Mouse (Mus musculus): ENCODE data around the gene Fgf15. TPM values are rescaled to one million over a fixed set of nuclear protein-coding genes. Genes with fewer than 3 reads are reported as not detected.

Gene Fgf15
- polyA plus RNA-seq, 1 experiment from 2014 or later = 0.11 TPM

DNA sequence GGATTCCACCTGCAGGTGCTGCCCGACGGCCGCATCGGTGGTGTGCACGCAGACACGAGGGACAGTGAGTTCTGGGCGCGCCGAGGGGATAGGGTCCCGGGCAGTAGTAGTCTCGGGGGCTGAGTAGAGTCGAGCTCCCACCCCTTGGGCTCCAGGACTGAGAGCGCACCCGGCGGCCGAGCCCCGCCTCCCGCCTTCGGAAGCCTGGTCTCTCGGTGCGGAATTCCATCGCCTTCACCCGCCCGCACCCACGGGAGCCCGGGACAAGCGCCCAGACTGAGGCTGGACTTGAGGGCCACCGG is 34.6 kb upstream of the Fgf15 start:
- Histone ChIP-seq H3K27ac (ENCODE audit: low read depth, low read length) (no peak overlapping the region), H3K27me3 (ENCODE audit: control insufficient read depth, insufficient read depth, low read length) (peaks cover 80% of the 10 kb centered on the region), H3K4me2 (peak overlapping the region; percentile 40), H3K9ac (ENCODE audit: low read depth, low read length) (no peak overlapping the region), H3K4me1 (ENCODE audit: control insufficient read depth, insufficient read depth, low read length) (peaks cover 8% of the 10 kb centered on the region), H3K36me3 (ENCODE audit: control insufficient read depth, insufficient read depth, low read length) (no peaks in the 10 kb centered on the region), H3K9me3 (replicated peaks; ENCODE audit: control insufficient read depth, low read length) (no peaks in the 10 kb centered on the region), H3K4me3 (ENCODE audit: low read depth, low read length) (peak overlapping the region; percentile 31)
- ATAC-seq (replicated peaks; ENCODE audit: insufficient number of reproducible peaks, low FRiP score, low TSS enrichment) = no peak
- whole genome bisulfite sequencing (ENCODE audit: insufficient replicate concordance) = 1% methylated on average over 28 of the region's 28 CpGs

DNA sequence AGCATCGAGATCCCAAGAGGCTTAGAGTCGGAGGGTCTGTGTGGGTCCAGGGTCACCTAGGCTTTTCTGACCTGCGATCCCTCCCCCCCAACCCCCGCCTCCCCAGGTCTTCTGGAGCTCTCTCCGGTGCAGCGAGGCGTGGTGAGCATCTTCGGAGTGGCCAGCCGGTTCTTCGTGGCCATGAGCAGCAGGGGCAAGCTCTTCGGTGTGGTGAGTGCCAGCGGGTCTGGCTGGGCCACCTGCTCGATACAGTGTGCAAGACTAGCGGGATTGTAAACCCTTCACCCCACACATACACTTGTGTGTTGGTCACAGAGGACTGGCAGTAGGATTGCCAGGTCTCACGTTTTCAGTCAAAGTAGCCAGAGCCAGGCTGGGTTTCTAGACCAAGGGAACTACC is 34.2 kb upstream of the Fgf15 start:
- ATAC-seq (replicated peaks; ENCODE audit: insufficient number of reproducible peaks, low FRiP score, low TSS enrichment) = no peak
- Histone ChIP-seq H3K9ac (ENCODE audit: low read depth, low read length) (no peak overlapping the region), H3K9me3 (replicated peaks; ENCODE audit: control insufficient read depth, low read length) (no peaks in the 10 kb centered on the region), H3K36me3 (ENCODE audit: control insufficient read depth, insufficient read depth, low read length) (no peaks in the 10 kb centered on the region), H3K27me3 (ENCODE audit: control insufficient read depth, insufficient read depth, low read length) (peaks cover 80% of the 10 kb centered on the region), H3K4me2 (peak overlapping the region; percentile 40), H3K4me3 (ENCODE audit: low read depth, low read length) (peak overlapping the region; percentile 31; the same call in 1 of the 2 replicates), H3K4me1 (ENCODE audit: control insufficient read depth, insufficient read depth, low read length) (peaks cover 8% of the 10 kb centered on the region), H3K27ac (ENCODE audit: low read depth, low read length) (no peak overlapping the region)
- 3% methylated on average over 15 of the region's 15 CpGs for WGBS (ENCODE audit: insufficient replicate concordance)

DNA sequence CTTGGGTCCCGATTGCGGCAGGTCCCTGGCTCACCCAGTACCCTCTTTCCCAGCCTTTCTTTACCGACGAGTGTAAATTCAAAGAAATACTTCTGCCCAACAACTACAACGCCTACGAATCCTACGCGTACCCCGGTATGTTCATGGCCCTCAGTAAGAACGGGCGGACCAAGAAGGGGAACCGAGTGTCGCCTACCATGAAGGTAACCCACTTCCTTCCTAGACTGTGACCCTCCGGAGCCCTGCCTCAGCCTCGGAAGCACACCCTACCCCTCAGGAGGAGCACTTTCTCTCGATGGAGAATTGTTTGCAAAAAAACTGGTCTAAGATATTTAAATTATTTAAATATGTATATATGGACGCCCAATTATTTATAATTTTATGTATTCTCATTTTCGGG is 33.6 kb upstream of the Fgf15 start:
- 3% methylated on average over 18 of the region's 18 CpGs for WGBS (ENCODE audit: insufficient replicate concordance)
- Histone ChIP-seq H3K9me3 (replicated peaks; ENCODE audit: control insufficient read depth, low read length) (no peaks in the 10 kb centered on the region), H3K9ac (ENCODE audit: low read depth, low read length) (no peak overlapping the region), H3K4me3 (ENCODE audit: low read depth, low read length) (no peak overlapping the region), H3K27ac (ENCODE audit: low read depth, low read length) (no peak overlapping the region), H3K4me2 (no peak overlapping the region), H3K36me3 (ENCODE audit: control insufficient read depth, insufficient read depth, low read length) (no peaks in the 10 kb centered on the region), H3K4me1 (ENCODE audit: control insufficient read depth, insufficient read depth, low read length) (peaks cover 8% of the 10 kb centered on the region), H3K27me3 (ENCODE audit: control insufficient read depth, insufficient read depth, low read length) (peaks cover 86% of the 10 kb centered on the region)
- ATAC-seq (replicated peaks; ENCODE audit: insufficient number of reproducible peaks, low FRiP score, low TSS enrichment) = no peak

DNA sequence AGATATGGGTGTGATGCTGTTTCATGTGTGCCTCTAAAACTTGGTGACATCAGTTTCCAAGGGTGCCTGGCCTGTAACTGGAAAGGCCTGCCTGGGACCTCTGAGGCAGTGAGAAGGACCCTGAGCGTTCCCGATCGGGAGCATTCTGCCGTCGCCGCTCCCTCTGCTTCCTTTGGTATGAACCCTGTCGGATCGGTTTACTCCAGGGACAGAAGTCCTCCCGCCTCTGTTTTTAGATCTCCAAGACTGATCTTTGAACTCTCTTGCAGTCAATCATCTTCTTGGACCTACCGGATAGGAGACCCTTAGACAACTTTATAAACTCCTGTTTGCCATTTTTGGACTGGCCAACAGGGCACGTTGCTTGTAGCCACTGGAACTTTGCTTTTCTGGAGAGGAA is 33.1 kb upstream of the Fgf15 start:
- WGBS (ENCODE audit: insufficient replicate concordance) = 2% methylated on average over 11 of the region's 11 CpGs
- no peak overlapping the region for H3K4me3 ChIP-seq (ENCODE audit: low read depth, low read length)
- no peaks in the 10 kb centered on the region for H3K9me3 ChIP-seq (replicated peaks; ENCODE audit: control insufficient read depth, low read length)
- H3K4me2 ChIP-seq = no peak overlapping the region
- H3K4me1 ChIP-seq (ENCODE audit: control insufficient read depth, insufficient read depth, low read length) = peaks cover 8% of the 10 kb centered on the region
- H3K36me3 ChIP-seq (ENCODE audit: control insufficient read depth, insufficient read depth, low read length) = no peaks in the 10 kb centered on the region
- no peak overlapping the region for H3K9ac ChIP-seq (ENCODE audit: low read depth, low read length)
- peaks cover 83% of the 10 kb centered on the region for H3K27me3 ChIP-seq (ENCODE audit: control insufficient read depth, insufficient read depth, low read length)
- H3K27ac ChIP-seq (ENCODE audit: low read depth, low read length) = no peak overlapping the region
- no peak for ATAC-seq (replicated peaks; ENCODE audit: insufficient number of reproducible peaks, low FRiP score, low TSS enrichment)

DNA sequence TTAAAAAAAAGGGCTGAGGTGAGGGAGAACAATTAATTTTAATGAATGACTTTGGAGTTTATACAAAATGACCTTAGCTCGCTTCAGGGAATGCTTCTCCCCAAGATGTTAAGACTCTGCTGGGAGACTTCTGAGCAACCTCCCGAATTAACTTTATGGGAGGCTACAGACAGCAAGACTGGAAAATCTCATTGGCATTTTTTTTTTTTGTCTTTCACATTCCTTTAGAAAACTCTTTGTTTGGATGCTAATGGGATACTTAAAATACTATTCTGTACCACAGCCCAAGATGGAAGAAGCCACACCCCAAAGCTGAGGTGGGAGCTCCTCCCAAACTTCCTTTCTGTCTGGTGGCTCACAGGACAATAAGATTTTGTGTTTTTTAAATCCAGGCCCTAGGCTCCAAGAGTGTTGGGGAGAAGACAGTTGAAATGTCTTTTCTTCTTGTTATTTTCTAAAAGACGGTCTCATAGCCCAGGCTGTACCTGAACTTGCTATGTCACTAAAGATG is 32.1 kb upstream of the Fgf15 start:
- Histone ChIP-seq H3K27me3 (ENCODE audit: control insufficient read depth, insufficient read depth, low read length) (peaks cover 75% of the 10 kb centered on the region), H3K4me2 (no peak overlapping the region), H3K4me3 (ENCODE audit: low read depth, low read length) (no peak overlapping the region), H3K27ac (ENCODE audit: low read depth, low read length) (no peak overlapping the region), H3K9ac (ENCODE audit: low read depth, low read length) (no peak overlapping the region), H3K9me3 (replicated peaks; ENCODE audit: control insufficient read depth, low read length) (no peaks in the 10 kb centered on the region), H3K4me1 (ENCODE audit: control insufficient read depth, insufficient read depth, low read length) (peaks cover 8% of the 10 kb centered on the region), H3K36me3 (ENCODE audit: control insufficient read depth, insufficient read depth, low read length) (no peaks in the 10 kb centered on the region)
- WGBS (ENCODE audit: insufficient replicate concordance) = 51% methylated on average over 3 of the region's 3 CpGs
- ATAC-seq (replicated peaks; ENCODE audit: insufficient number of reproducible peaks, low FRiP score, low TSS enrichment) = no peak

DNA sequence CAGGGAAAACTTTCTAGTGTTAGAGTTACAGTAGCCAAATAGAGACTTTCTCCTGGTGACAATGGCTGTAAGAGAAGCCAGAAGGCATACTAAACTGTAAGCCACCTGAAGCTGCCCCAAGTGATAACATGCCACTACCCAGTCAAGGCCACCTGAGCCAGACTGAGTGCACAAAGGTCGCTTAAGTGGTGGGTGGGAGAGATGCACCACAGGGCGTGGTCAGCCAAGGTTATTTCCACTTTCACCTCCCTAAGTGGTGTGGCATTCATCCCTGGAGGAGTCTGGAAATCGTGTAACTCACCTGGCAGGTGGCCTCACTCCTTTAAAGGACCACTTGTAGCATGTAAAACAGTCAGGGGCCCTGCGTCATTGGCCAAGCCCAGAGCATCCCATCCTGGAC is 29.2 kb upstream of the Fgf15 start:
- no peak for ATAC-seq (replicated peaks; ENCODE audit: insufficient number of reproducible peaks, low FRiP score, low TSS enrichment)
- Histone ChIP-seq H3K36me3 (ENCODE audit: control insufficient read depth, insufficient read depth, low read length) (no peaks in the 10 kb centered on the region), H3K9ac (ENCODE audit: low read depth, low read length) (no peak overlapping the region), H3K4me1 (ENCODE audit: control insufficient read depth, insufficient read depth, low read length) (peaks cover under 1% of the 10 kb centered on the region), H3K27me3 (ENCODE audit: control insufficient read depth, insufficient read depth, low read length) (peaks cover 45% of the 10 kb centered on the region), H3K4me2 (no peak overlapping the region), H3K9me3 (replicated peaks; ENCODE audit: control insufficient read depth, low read length) (no peaks in the 10 kb centered on the region), H3K27ac (ENCODE audit: low read depth, low read length) (no peak overlapping the region), H3K4me3 (ENCODE audit: low read depth, low read length) (no peak overlapping the region)
- WGBS (ENCODE audit: insufficient replicate concordance) = 55% methylated on average over 4 of the region's 4 CpGs

DNA sequence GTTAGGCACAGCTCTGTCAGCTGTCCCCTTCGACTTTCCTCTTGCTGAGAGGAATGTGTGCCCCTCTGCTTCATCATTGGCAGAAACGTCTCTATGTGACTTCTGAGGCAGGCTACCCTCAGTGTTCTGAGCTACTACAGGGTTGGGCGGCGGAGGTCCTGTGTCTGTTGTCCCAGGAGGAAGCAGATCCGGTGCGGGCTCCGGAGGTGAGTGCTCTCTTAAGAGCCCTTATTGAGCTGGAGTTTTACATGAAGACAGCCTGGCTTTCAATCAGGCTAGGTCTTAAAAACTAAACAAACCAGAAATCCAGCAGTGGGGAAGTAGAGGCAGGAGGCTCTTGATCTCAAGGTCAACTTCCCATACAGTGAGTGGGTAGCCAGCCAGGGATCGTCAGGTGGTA is 28.7 kb upstream of the Fgf15 start:
- Histone ChIP-seq H3K4me3 (ENCODE audit: low read depth, low read length) (no peak overlapping the region), H3K36me3 (ENCODE audit: control insufficient read depth, insufficient read depth, low read length) (no peaks in the 10 kb centered on the region), H3K4me2 (no peak overlapping the region), H3K9me3 (replicated peaks; ENCODE audit: control insufficient read depth, low read length) (no peaks in the 10 kb centered on the region), H3K27me3 (ENCODE audit: control insufficient read depth, insufficient read depth, low read length) (peaks cover 41% of the 10 kb centered on the region), H3K9ac (ENCODE audit: low read depth, low read length) (no peak overlapping the region), H3K4me1 (ENCODE audit: control insufficient read depth, insufficient read depth, low read length) (no peaks in the 10 kb centered on the region), H3K27ac (ENCODE audit: low read depth, low read length) (no peak overlapping the region)
- ATAC-seq (replicated peaks; ENCODE audit: insufficient number of reproducible peaks, low FRiP score, low TSS enrichment) = no peak
- WGBS (ENCODE audit: insufficient replicate concordance) = 73% methylated on average over 8 of the region's 8 CpGs

DNA sequence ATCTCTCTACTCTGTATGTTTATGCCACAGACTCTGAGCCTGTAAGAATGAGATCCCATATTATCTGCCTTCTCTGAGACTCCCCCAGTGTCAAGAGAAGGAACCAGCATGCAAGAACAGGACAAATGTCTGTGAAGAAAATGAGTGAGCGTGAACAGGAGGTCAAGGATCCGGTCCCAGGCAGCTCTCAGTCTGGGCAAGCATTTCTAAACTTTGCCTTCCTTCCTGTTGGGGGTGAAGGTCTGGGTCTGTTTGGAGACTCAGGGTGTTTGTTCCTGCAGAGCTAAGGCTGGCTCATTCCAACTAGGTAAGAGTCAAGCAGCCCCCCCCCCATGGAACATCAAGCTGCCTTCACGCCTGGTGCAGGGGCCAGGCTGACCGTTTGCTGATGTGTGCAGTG is 23.9 kb upstream of the Fgf15 start:
- H3K27me3 ChIP-seq (ENCODE audit: control insufficient read depth, insufficient read depth, low read length) = peaks cover 14% of the 10 kb centered on the region
- no peak for ATAC-seq (replicated peaks; ENCODE audit: insufficient number of reproducible peaks, low FRiP score, low TSS enrichment)

DNA sequence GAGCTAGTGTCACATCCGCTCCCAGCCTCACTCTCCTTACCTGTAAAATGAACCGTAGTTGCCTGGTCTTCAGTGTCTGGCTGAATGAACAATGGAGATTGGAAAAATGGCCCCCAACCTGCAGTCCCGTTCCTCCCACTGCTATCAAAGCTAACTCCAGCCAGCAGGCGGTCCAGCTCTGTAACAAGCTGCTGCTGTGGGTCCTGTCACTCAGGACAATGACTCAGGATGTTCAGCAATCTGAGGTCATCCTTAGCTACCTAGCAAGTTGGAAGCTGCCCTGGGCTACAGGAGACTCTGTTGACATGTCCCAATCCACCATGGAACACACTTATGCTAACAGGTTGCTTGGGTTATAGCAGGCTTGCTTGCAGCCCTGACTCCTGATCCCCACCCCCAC is 23.2 kb upstream of the Fgf15 start:
- H3K9ac ChIP-seq (ENCODE audit: low read depth, low read length) = no peak overlapping the region
- H3K36me3 ChIP-seq (ENCODE audit: control insufficient read depth, insufficient read depth, low read length) = no peaks in the 10 kb centered on the region
- WGBS (ENCODE audit: insufficient replicate concordance) = 64% methylated on average over 4 of the region's 4 CpGs
- H3K27ac ChIP-seq (ENCODE audit: low read depth, low read length) = no peak overlapping the region
- no peak overlapping the region for H3K4me3 ChIP-seq (ENCODE audit: low read depth, low read length)
- ATAC-seq (replicated peaks; ENCODE audit: insufficient number of reproducible peaks, low FRiP score, low TSS enrichment) = no peak
- H3K9me3 ChIP-seq (replicated peaks; ENCODE audit: control insufficient read depth, low read length) = no peaks in the 10 kb centered on the region
- peaks cover 11% of the 10 kb centered on the region for H3K27me3 ChIP-seq (ENCODE audit: control insufficient read depth, insufficient read depth, low read length)
- peaks cover 8% of the 10 kb centered on the region; the same call in 1 of the 2 replicates for H3K4me1 ChIP-seq (ENCODE audit: control insufficient read depth, insufficient read depth, low read length)
- no peak overlapping the region for H3K4me2 ChIP-seq

More for the DNA sequence above, 23.9 kb upstream of the Fgf15 start:
- H3K36me3 ChIP-seq (ENCODE audit: control insufficient read depth, insufficient read depth, low read length) = no peaks in the 10 kb centered on the region
- 53% methylated on average over 4 of the region's 4 CpGs for WGBS (ENCODE audit: insufficient replicate concordance)
- H3K4me3 ChIP-seq (ENCODE audit: low read depth, low read length) = no peak overlapping the region
- H3K9ac ChIP-seq (ENCODE audit: low read depth, low read length) = no peak overlapping the region
- no peak overlapping the region for H3K27ac ChIP-seq (ENCODE audit: low read depth, low read length)
- H3K4me1 ChIP-seq (ENCODE audit: control insufficient read depth, insufficient read depth, low read length) = peaks cover 8% of the 10 kb centered on the region; the same call in 1 of the 2 replicates
- H3K4me2 ChIP-seq = no peak overlapping the region
- no peaks in the 10 kb centered on the region for H3K9me3 ChIP-seq (replicated peaks; ENCODE audit: control insufficient read depth, low read length)
